Mouse (Mus musculus) spleen, adult 2 months (tissue): Measurements from ENCODE around the gene Rbms3. TPM values are rescaled to one million over a fixed set of nuclear protein-coding genes. Genes with fewer than 3 reads are reported as not detected.

Experiments
- DNase-seq, 2 experiments: peaks; one replicate each; pipeline versions ENCODE4 v3.0.0 to v3.0.0-alpha.2; 2012 to 2021; ENCODE audit warnings: low spot score in 2 of 2, low read depth in 1 of 2
- H3K27ac ChIP-seq: fragments of 200-500 bp; 2 replicates; pipeline ENCODE4 v1.5.1; 2012; ENCODE audit warnings: low read length, inconsistent platforms; ENCODE audit not compliant: insufficient read depth
- H3K27me3 ChIP-seq: fragments of 200-500 bp; 2 replicates; pipeline ENCODE4 v1.6.1; 2012; ENCODE audit warnings: mild to moderate bottlenecking, moderate library complexity, low read length, inconsistent platforms; ENCODE audit not compliant: control insufficient read depth, insufficient read depth
- H3K36me3 ChIP-seq: fragments of 200-500 bp; 2 replicates; pipeline ENCODE4 v1.6.1; 2012; ENCODE audit warnings: mild to moderate bottlenecking, low read length, inconsistent platforms; ENCODE audit not compliant: control insufficient read depth, insufficient read depth
- H3K4me1 ChIP-seq: fragments of 200-500 bp; 2 replicates; pipeline ENCODE4 v1.6.1; 2011; ENCODE audit warnings: inconsistent platforms; ENCODE audit not compliant: control insufficient read depth, insufficient read depth, insufficient read length
- H3K4me3 ChIP-seq: fragments of 200-500 bp; 2 replicates; pipeline ENCODE4 v1.5.1; 2011; ENCODE audit warnings: mild to moderate bottlenecking, inconsistent platforms; ENCODE audit not compliant: insufficient read depth, insufficient read length; ENCODE audit errors: extremely low read depth
- CTCF ChIP-seq: fragments of 200-500 bp; IDR thresholded peaks from 2 replicates; pipeline ENCODE4 v1.5.1; 2011; ENCODE audit warnings: mild to moderate bottlenecking, inconsistent platforms; ENCODE audit not compliant: insufficient read depth, insufficient read length, insufficient replicate concordance; ENCODE audit errors: extremely low read depth
- POLR2A ChIP-seq: fragments of 200-500 bp; IDR thresholded peaks from 2 replicates; pipeline ENCODE4 v1.6.1; 2011; ENCODE audit warnings: low read depth, low read length, inconsistent platforms
- WGBS: fragments of 180-500 bp; shearing (Covaris S2); methylation state at CpG from one replicate; pipeline ENCODE4 v1.1.7; 2018; 5-methylcytosine and 5-hydroxymethylcytosine counted together
- polyA plus RNA-seq: library from polyadenylated mRNA; depleted of rRNA; stranded (reverse); fragments of >200 nt; gene quantifications from 2 replicates; pipeline ENCODE4 v1.2.3, GENCODE M21; 2012

The Rbms3 gene
- polyA plus RNA-seq, 1 experiment: 6.8 TPM

GRCm38 (mm10) chr9:116674191-116674590 is 955.5 kb downstream of the Rbms3 start:
- WGBS: 94% methylated on average over 4 of the region's 4 CpGs
- TF ChIP-seq POLR2A (no peak), CTCF (no peak)
- Histone ChIP-seq H3K27me3 (no peaks in the 10 kb centered on the region), H3K4me3 (no peak overlapping the region), H3K4me1 (no peaks in the 10 kb centered on the region), H3K36me3 (no peaks in the 10 kb centered on the region), H3K27ac (no peak overlapping the region)
- DNase-seq: no peak

GRCm38 (mm10) chr9:116661026-116661425 is 968.7 kb downstream of the Rbms3 start:
- 75% methylated on average over 4 of the region's 4 CpGs for WGBS
- Histone ChIP-seq H3K27ac (no peak overlapping the region), H3K4me1 (no peaks in the 10 kb centered on the region), H3K4me3 (no peak overlapping the region), H3K36me3 (no peaks in the 10 kb centered on the region), H3K27me3 (no peaks in the 10 kb centered on the region)
- TF ChIP-seq CTCF (no peak), POLR2A (no peak)
- DNase-seq: no peak

- no peaks in the 10 kb centered on the region for H3K4me1 ChIP-seq
- no peak for DNase-seq
- no peaks in the 10 kb centered on the region for H3K36me3 ChIP-seq
- WGBS: 86% methylated on average over 1 of the region's 1 CpGs
- no peaks in the 10 kb centered on the region for H3K27me3 ChIP-seq
- no peak overlapping the region for H3K27ac ChIP-seq
- H3K4me3 ChIP-seq: no peak overlapping the region
- TF ChIP-seq CTCF (no peak), POLR2A (no peak)
Observed at GRCm38 (mm10) chr9:116659936-116660335, 969.8 kb downstream of the Rbms3 start.

GRCm38 (mm10) chr9:116657141-116657540 is 972.6 kb downstream of the Rbms3 start:
- TF ChIP-seq CTCF (no peak), POLR2A (no peak)
- Histone ChIP-seq H3K27me3 (no peaks in the 10 kb centered on the region), H3K4me3 (no peak overlapping the region), H3K4me1 (no peaks in the 10 kb centered on the region), H3K36me3 (no peaks in the 10 kb centered on the region), H3K27ac (no peak overlapping the region)
- 79% methylated on average over 2 of the region's 2 CpGs for WGBS
- DNase-seq: no peak

GRCm38 (mm10) chr9:116651414-116651813 is 978.3 kb downstream of the Rbms3 start:
- Histone ChIP-seq H3K4me1 (no peaks in the 10 kb centered on the region), H3K4me3 (no peak overlapping the region), H3K27ac (no peak overlapping the region), H3K27me3 (no peaks in the 10 kb centered on the region), H3K36me3 (no peaks in the 10 kb centered on the region)
- TF ChIP-seq POLR2A: no peak
- TF ChIP-seq CTCF: no peak
- 92% methylated on average over 1 of the region's 1 CpGs for WGBS
- no peak for DNase-seq

GRCm38 (mm10) chr9:116649955-116650354 is 979.8 kb downstream of the Rbms3 start:
- no peaks in the 10 kb centered on the region for H3K27me3 ChIP-seq
- no peaks in the 10 kb centered on the region for H3K36me3 ChIP-seq
- TF ChIP-seq POLR2A (no peak), CTCF (no peak)
- no peak overlapping the region for H3K4me3 ChIP-seq
- H3K4me1 ChIP-seq: no peaks in the 10 kb centered on the region
- no peak overlapping the region for H3K27ac ChIP-seq
- 83% methylated on average over 4 of the region's 4 CpGs for WGBS
- no peak for DNase-seq

- 62% methylated on average over 9 of the region's 9 CpGs for WGBS
- TF ChIP-seq POLR2A: no peak
- TF ChIP-seq CTCF: no peak
- H3K4me3 ChIP-seq: no peak overlapping the region
- no peaks in the 10 kb centered on the region for H3K4me1 ChIP-seq
- H3K27me3 ChIP-seq: no peaks in the 10 kb centered on the region
- no peaks in the 10 kb centered on the region for H3K36me3 ChIP-seq
- no peak overlapping the region for H3K27ac ChIP-seq
- DNase-seq: no peak
Observed at GRCm38 (mm10) chr9:116649086-116649792, 980.5 kb downstream of the Rbms3 start.
